Mouse (Mus musculus): ENCODE measurements around the gene Myo18b. TPM values are rescaled to one million over a fixed set of nuclear protein-coding genes. Genes with fewer than 3 reads are reported as not detected.

Myo18b gene
- polyA plus RNA-seq, 1 experiment from 2014 or later, result 0.32 TPM

GRCm38 (mm10) chr5:112924806-112925205 lies 28.6 kb upstream of the Myo18b start:
- no peak overlapping the region for H3K4me3 ChIP-seq (replicated peaks)
- no peak overlapping the region for H3K27ac ChIP-seq (replicated peaks)
- no peak overlapping the region for H3K4me2 ChIP-seq
- 0 out of 2 replicates have a peak, but pooled peaks cover 3% of the 10 kb centered on the region for H3K36me3 ChIP-seq (replicated peaks)
- no peaks in the 10 kb centered on the region for H3K27me3 ChIP-seq
- peaks cover 4% of the 10 kb centered on the region; the same call in 1 of the 2 replicates for H3K4me1 ChIP-seq (replicated peaks)
- WGBS (ENCODE audit: insufficient replicate concordance), result 74% methylated on average over 8 of the region's 8 CpGs
- H3K9me3 ChIP-seq (replicated peaks), result no peaks in the 10 kb centered on the region
- no peak for ATAC-seq (ENCODE audit: insufficient read depth)
- H3K9ac ChIP-seq, result no peak overlapping the region

DNA sequence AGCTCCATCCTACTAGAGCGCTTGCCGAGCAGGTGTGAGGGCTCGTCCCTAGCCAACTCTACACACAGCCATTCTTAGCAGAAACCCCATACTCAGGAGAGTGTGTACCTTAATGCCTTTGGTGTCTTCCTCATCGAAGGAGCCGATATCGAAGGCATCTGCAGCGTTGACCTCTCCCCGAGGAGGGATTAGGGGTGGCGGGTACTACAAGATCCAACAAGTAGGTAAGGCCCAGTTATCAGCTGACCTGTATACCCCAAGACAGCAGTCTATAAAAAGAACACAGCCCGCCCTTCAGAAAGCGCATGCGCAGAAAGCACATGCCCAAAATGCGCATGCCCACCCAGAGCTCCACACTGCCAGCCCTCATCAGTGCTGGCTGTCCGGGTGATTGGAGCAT lies 27.7 kb upstream of the Myo18b start:
- no peak for ATAC-seq (ENCODE audit: insufficient read depth)
- Histone ChIP-seq H3K9me3 (replicated peaks) (no peaks in the 10 kb centered on the region), H3K9ac (no peak overlapping the region), H3K27ac (replicated peaks) (no peak overlapping the region), H3K4me3 (replicated peaks) (no peak overlapping the region), H3K4me1 (replicated peaks) (peaks cover 4% of the 10 kb centered on the region; the same call in 1 of the 2 replicates), H3K27me3 (no peaks in the 10 kb centered on the region), H3K36me3 (replicated peaks) (0 out of 2 replicates have a peak, but pooled peaks cover 3% of the 10 kb centered on the region), H3K4me2 (no peak overlapping the region)
- WGBS (ENCODE audit: insufficient replicate concordance), result 84% methylated on average over 14 of the region's 14 CpGs

DNA sequence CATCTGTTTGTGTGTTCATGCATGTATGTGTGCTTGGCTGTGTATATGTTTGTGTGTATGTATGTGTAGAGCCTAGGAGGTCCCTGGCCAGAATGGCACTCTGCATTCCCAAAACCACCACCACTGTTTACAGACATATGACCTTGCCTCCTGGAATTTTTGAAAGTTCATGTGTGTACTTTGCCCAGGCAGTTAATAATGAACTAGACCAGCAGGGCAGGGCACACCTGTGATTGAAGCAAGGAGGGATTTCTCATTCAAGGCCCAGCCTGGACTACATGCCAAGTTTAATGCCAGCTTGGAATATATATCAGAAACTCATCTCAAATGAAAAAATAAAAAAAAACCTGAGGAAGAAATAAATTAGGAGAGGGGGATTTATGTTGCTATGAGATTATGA lies 25.8 kb upstream of the Myo18b start:
- no peaks in the 10 kb centered on the region for H3K27me3 ChIP-seq
- H3K4me2 ChIP-seq, result no peak overlapping the region
- H3K9me3 ChIP-seq (replicated peaks), result no peaks in the 10 kb centered on the region
- H3K36me3 ChIP-seq (replicated peaks), result 0 out of 2 replicates have a peak, but pooled peaks cover 3% of the 10 kb centered on the region
- H3K4me3 ChIP-seq (replicated peaks), result no peak overlapping the region
- no peak overlapping the region for H3K27ac ChIP-seq (replicated peaks)
- H3K4me1 ChIP-seq (replicated peaks), result peaks cover 4% of the 10 kb centered on the region; the same call in 1 of the 2 replicates
- ATAC-seq (ENCODE audit: insufficient read depth), result no peak
- no peak overlapping the region for H3K9ac ChIP-seq

DNA sequence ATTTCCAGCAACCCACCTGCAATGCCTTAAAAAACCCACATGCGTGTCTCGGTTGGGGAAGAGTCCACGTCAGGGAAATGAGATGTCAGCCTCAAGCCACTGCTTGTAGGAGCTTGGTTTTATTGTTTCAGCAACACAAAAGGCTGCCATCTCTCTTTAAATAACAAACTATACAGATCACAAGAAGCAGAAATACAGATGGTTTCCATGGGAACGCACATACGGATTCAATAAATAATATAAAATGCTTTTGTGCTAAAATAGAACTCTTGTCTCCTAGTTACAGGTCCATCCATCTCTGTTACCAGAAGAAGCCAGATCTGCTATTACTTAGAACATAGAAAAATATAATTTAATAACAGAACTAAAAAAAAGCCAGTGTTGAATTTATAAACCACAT lies 14.2 kb upstream of the Myo18b start:
- Histone ChIP-seq H3K4me3 (replicated peaks) (no peak overlapping the region), H3K9me3 (replicated peaks) (no peaks in the 10 kb centered on the region), H3K36me3 (replicated peaks) (no peaks in the 10 kb centered on the region), H3K4me2 (no peak overlapping the region), H3K9ac (no peak overlapping the region), H3K4me1 (replicated peaks) (no peaks in the 10 kb centered on the region), H3K27me3 (no peaks in the 10 kb centered on the region), H3K27ac (replicated peaks) (no peak overlapping the region)
- 77% methylated on average over 5 of the region's 5 CpGs for WGBS (ENCODE audit: insufficient replicate concordance)
- ATAC-seq (ENCODE audit: insufficient read depth), result no peak

DNA sequence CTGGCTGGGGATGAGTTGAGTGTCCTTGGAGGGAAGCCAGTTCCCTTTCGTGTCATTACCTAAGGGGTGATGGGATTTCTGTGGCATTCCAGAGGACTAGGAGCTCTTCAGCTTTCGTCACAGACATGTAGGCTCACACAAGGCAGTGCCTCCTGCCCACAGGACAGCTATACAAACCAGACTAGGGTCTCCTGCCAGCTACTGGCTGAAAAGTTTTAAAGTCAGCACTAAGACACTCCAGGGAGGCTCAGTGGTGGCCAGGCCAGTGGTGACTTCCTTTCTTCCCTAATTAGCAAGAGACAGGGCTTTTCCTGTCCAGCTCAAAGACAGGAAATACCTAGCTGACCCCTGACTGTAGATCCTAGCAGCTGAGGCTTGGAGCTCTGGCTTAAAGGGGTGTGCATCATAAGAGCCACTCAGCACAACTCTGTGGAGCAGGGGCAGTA lies 12.0 kb upstream of the Myo18b start:
- H3K9ac ChIP-seq, result no peak overlapping the region
- H3K4me2 ChIP-seq, result no peak overlapping the region
- H3K27ac ChIP-seq (replicated peaks), result no peak overlapping the region
- H3K9me3 ChIP-seq (replicated peaks), result no peaks in the 10 kb centered on the region
- 29% methylated on average over 2 of the region's 2 CpGs for WGBS (ENCODE audit: insufficient replicate concordance)
- no peaks in the 10 kb centered on the region for H3K27me3 ChIP-seq
- no peak overlapping the region for H3K4me3 ChIP-seq (replicated peaks)
- H3K4me1 ChIP-seq (replicated peaks), result no peaks in the 10 kb centered on the region
- no peak for ATAC-seq (ENCODE audit: insufficient read depth)
- no peaks in the 10 kb centered on the region for H3K36me3 ChIP-seq (replicated peaks)

GRCm38 (mm10) chr5:112907504-112907903 lies 11.3 kb upstream of the Myo18b start:
- H3K9ac ChIP-seq, result no peak overlapping the region
- no peaks in the 10 kb centered on the region for H3K27me3 ChIP-seq
- WGBS (ENCODE audit: insufficient replicate concordance), result 59% methylated on average over 6 of the region's 6 CpGs
- no peak for ATAC-seq (ENCODE audit: insufficient read depth)
- no peak overlapping the region for H3K4me3 ChIP-seq (replicated peaks)
- H3K27ac ChIP-seq (replicated peaks), result no peak overlapping the region
- H3K9me3 ChIP-seq (replicated peaks), result no peaks in the 10 kb centered on the region
- no peaks in the 10 kb centered on the region for H3K36me3 ChIP-seq (replicated peaks)
- H3K4me2 ChIP-seq, result no peak overlapping the region
- H3K4me1 ChIP-seq (replicated peaks), result no peaks in the 10 kb centered on the region

DNA sequence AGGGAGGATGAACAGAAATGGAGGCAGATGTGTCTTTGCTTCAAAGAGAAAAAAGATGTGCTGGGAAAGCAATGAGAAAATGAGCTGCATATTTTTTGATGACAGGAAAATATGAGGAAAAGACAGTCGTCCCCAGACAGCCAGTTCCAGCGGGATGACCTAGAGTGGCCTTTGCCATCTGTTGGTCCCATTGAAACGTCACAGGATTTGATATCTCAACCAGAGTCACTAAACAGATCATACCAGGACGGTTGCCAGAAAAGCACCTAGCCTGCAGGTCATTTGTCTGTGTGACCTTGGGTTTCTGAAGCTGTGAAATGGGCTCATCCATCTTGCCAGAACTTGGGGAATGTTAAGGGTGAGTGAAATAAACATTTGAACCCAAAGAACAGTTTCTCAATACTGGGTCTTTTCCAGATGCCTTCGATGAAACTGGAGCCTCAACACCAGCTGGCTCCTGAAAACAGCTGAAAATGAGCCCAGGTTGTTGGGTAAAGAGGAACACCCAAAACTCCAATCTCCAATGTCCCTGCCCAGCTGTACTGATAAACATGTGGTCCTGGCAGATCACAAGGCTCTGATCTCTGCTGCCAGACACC lies 2.6 kb downstream of the Myo18b start:
- Histone ChIP-seq H3K36me3 (replicated peaks) (no peaks in the 10 kb centered on the region), H3K27me3 (no peaks in the 10 kb centered on the region), H3K4me2 (no peak overlapping the region), H3K4me1 (replicated peaks) (no peaks in the 10 kb centered on the region), H3K27ac (replicated peaks) (no peak overlapping the region), H3K9me3 (replicated peaks) (no peaks in the 10 kb centered on the region), H3K9ac (no peak overlapping the region), H3K4me3 (replicated peaks) (no peak overlapping the region)
- no peak for ATAC-seq (ENCODE audit: insufficient read depth)
- WGBS (ENCODE audit: insufficient replicate concordance), result 55% methylated on average over 5 of the region's 5 CpGs

DNA sequence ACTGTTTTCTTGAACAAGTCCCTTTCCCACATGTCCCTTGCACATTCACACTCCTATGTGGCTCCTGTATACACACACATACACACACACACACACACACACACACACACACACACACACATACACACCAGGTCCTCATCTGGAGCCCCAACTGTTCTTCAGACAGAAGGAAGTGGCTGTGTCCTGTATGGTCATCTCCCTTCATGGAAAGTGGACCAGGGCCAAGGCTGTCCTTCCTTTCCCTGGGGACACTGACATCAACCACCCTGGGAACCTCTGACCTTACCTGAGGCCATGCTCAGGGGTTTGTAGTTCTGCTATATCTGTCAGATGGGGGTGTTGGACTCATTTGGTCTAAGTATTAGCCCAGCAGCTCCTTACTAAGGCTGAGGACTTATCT lies 3.8 kb downstream of the Myo18b start:
- H3K9ac ChIP-seq, result no peak overlapping the region
- H3K36me3 ChIP-seq (replicated peaks), result no peaks in the 10 kb centered on the region
- no peak overlapping the region for H3K4me3 ChIP-seq (replicated peaks)
- H3K9me3 ChIP-seq (replicated peaks), result no peaks in the 10 kb centered on the region
- no peak overlapping the region for H3K4me2 ChIP-seq
- no peak for ATAC-seq (ENCODE audit: insufficient read depth)
- no peaks in the 10 kb centered on the region for H3K4me1 ChIP-seq (replicated peaks)
- H3K27ac ChIP-seq (replicated peaks), result no peak overlapping the region
- H3K27me3 ChIP-seq, result no peaks in the 10 kb centered on the region

- H3K36me3 ChIP-seq (replicated peaks), result no peaks in the 10 kb centered on the region
- H3K4me2 ChIP-seq, result no peak overlapping the region
- H3K4me3 ChIP-seq (replicated peaks), result no peak overlapping the region
- no peaks in the 10 kb centered on the region for H3K4me1 ChIP-seq (replicated peaks)
- no peak overlapping the region for H3K9ac ChIP-seq
- WGBS (ENCODE audit: insufficient replicate concordance), result 49% methylated on average over 7 of the region's 7 CpGs
- no peaks in the 10 kb centered on the region for H3K9me3 ChIP-seq (replicated peaks)
- ATAC-seq (ENCODE audit: insufficient read depth), result no peak
- no peak overlapping the region for H3K27ac ChIP-seq (replicated peaks)
- H3K27me3 ChIP-seq, result no peaks in the 10 kb centered on the region
Observed at GRCm38 (mm10) chr5:112888651-112889050, 7.5 kb downstream of the Myo18b start.

GRCm38 (mm10) chr5:112886687-112887491 lies 9.3 kb downstream of the Myo18b start:
- Histone ChIP-seq H3K27ac (replicated peaks) (no peak overlapping the region), H3K4me3 (replicated peaks) (no peak overlapping the region), H3K4me2 (no peak overlapping the region), H3K27me3 (no peaks in the 10 kb centered on the region), H3K4me1 (replicated peaks) (no peaks in the 10 kb centered on the region), H3K9me3 (replicated peaks) (no peaks in the 10 kb centered on the region), H3K9ac (no peak overlapping the region), H3K36me3 (replicated peaks) (no peaks in the 10 kb centered on the region)
- WGBS (ENCODE audit: insufficient replicate concordance), result 61% methylated on average over 17 of the region's 17 CpGs
- ATAC-seq (ENCODE audit: insufficient read depth), result no peak

GRCm38 (mm10) chr5:112877391-112878115 lies 18.6 kb downstream of the Myo18b start:
- no peak overlapping the region for H3K9ac ChIP-seq
- no peak for ATAC-seq (ENCODE audit: insufficient read depth)
- no peaks in the 10 kb centered on the region for H3K4me1 ChIP-seq (replicated peaks)
- no peak overlapping the region for H3K27ac ChIP-seq (replicated peaks)
- 54% methylated on average over 14 of the region's 14 CpGs for WGBS (ENCODE audit: insufficient replicate concordance)
- no peak overlapping the region for H3K4me2 ChIP-seq
- H3K36me3 ChIP-seq (replicated peaks), result no peaks in the 10 kb centered on the region
- H3K9me3 ChIP-seq (replicated peaks), result no peaks in the 10 kb centered on the region
- H3K4me3 ChIP-seq (replicated peaks), result no peak overlapping the region
- H3K27me3 ChIP-seq, result no peaks in the 10 kb centered on the region

All from liver, embryonic 15.5 days (tissue).